Mouse (Mus musculus) limb, embryonic 14.5 days (tissue): Measurements from ENCODE around the gene Notch2. TPM values are rescaled to one million over a fixed set of nuclear protein-coding genes. Genes with fewer than 3 reads are reported as not detected.
A peak's percentile ranks its signal among the peaks of the same experiment; 100 is the strongest.

Source experiments
- ATAC-seq: fragments of 200-750 bp; cut with Nextera tagmentation; 2 replicates; pipeline ENCODE4 v1.8.0; 2017; ENCODE audit warnings: low read depth, moderate number of reproducible peaks, moderate TSS enrichment; ENCODE audit not compliant: low FRiP score
- DNase-seq: peaks from one replicate; pipeline ENCODE4 v3.0.0-alpha.2; 2015; ENCODE audit warnings: low spot score
- H3K27ac ChIP-seq: fragments of 300-500 bp; sonication (generic); replicated peaks from 2 replicates; pipeline ENCODE4 v1.5.1; 2014; ENCODE audit warnings: low read depth, mild to moderate bottlenecking, low read length, moderate library complexity, mixed read lengths
- H3K27me3 ChIP-seq: fragments of 300-500 bp; sonication (generic); 2 replicates; pipeline ENCODE4 v1.6.1; 2014; ENCODE audit warnings: low read length, mixed read lengths; ENCODE audit not compliant: control insufficient read depth, insufficient read depth
- H3K36me3 ChIP-seq: fragments of 300-500 bp; sonication (generic); 2 replicates; pipeline ENCODE4 v1.6.1; 2014; ENCODE audit warnings: mild to moderate bottlenecking, low read length, moderate library complexity, mixed read lengths; ENCODE audit not compliant: control insufficient read depth, insufficient read depth
- H3K4me1 ChIP-seq: fragments of 300-500 bp; sonication (generic); 2 replicates; pipeline ENCODE4 v1.6.1; 2014; ENCODE audit warnings: antibody characterized with exemption, low read length, mixed read lengths; ENCODE audit not compliant: control insufficient read depth, insufficient read depth
- H3K4me2 ChIP-seq: fragments of 300-500 bp; sonication (generic); replicated peaks from 2 replicates; pipeline ENCODE4 v1.6.1; 2014; ENCODE audit warnings: low read depth, mild to moderate bottlenecking, low read length, moderate library complexity; ENCODE audit not compliant: severe bottlenecking
- H3K4me3 ChIP-seq: fragments of 300-500 bp; sonication (generic); replicated peaks from 2 replicates; pipeline ENCODE4 v1.5.1; 2014; ENCODE audit warnings: low read length
- H3K9ac ChIP-seq: fragments of 300-500 bp; sonication (generic); 2 replicates; pipeline ENCODE4 v1.6.1; 2014; ENCODE audit warnings: mild to moderate bottlenecking, low read depth, low read length, moderate library complexity; ENCODE audit not compliant: severe bottlenecking
- H3K9me3 ChIP-seq: fragments of 300-500 bp; sonication (generic); 2 replicates; pipeline ENCODE4 v1.6.1; 2016; ENCODE audit warnings: low read length; ENCODE audit not compliant: control insufficient read depth
- POLR2A ChIP-seq: fragments of 200-500 bp; IDR thresholded peaks from 2 replicates; pipeline ENCODE4 v1.8.0; 2012; ENCODE audit warnings: inconsistent platforms, mild to moderate bottlenecking, moderate library complexity, borderline replicate concordance; ENCODE audit not compliant: insufficient read depth, insufficient read length; ENCODE audit errors: extremely low read depth
- WGBS: fragments of 180-500 bp; shearing (Covaris S2); extraction: QIAGEN DNeasy Blood & Tissue Kit; methylation state at CpG from one replicate; pipeline ENCODE4 v1.1.7; 2014; 5-methylcytosine and 5-hydroxymethylcytosine counted together
- polyA plus RNA-seq, 2 experiments: library from polyadenylated mRNA; depleted of rRNA in 1 of 2; stranded (reverse) in 1 of 2; unstranded in 1 of 2; fragments of >200 nt; fragmentation: Nextera tagmentation in 1 of 2; extraction: Ambion mirVana in 1 of 2; gene quantifications; 2 replicates each; pipeline versions ENCODE4 v1.2.1 to v1.2.3; 2012 to 2014

Notch2 gene
- polyA plus RNA-seq, 2 experiments = 38.7 to 48.5 TPM

- ATAC-seq (no peak), DNase-seq (no peak)
- WGBS = 78% methylated on average over 10 of the region's 10 CpGs
- Histone ChIP-seq H3K9me3 (no peaks in the 10 kb centered on the region), H3K27ac (no peak overlapping the region), H3K36me3 (peaks cover 34% of the 10 kb centered on the region), H3K27me3 (no peaks in the 10 kb centered on the region), H3K4me3 (no peak overlapping the region), H3K9ac (no peak overlapping the region), H3K4me2 (no peak overlapping the region), H3K4me1 (peaks cover 40% of the 10 kb centered on the region)
- no peak for TF ChIP-seq POLR2A
Observed at GRCm38 (mm10) chr3:98092680-98093370, 79.5 kb downstream of the Notch2 start.

GRCm38 (mm10) chr3:98093954-98094353, 80.6 kb downstream of the Notch2 start:
- H3K27me3 ChIP-seq = no peaks in the 10 kb centered on the region
- 71% methylated on average over 5 of the region's 5 CpGs for WGBS
- no peak overlapping the region for H3K27ac ChIP-seq
- peaks cover 33% of the 10 kb centered on the region for H3K4me1 ChIP-seq
- H3K4me2 ChIP-seq = no peak overlapping the region
- H3K9me3 ChIP-seq = no peaks in the 10 kb centered on the region
- ATAC-seq (no peak), DNase-seq (no peak)
- no peak for TF ChIP-seq POLR2A
- no peak overlapping the region for H3K9ac ChIP-seq
- H3K4me3 ChIP-seq = no peak overlapping the region
- peaks cover 45% of the 10 kb centered on the region for H3K36me3 ChIP-seq

DNA sequence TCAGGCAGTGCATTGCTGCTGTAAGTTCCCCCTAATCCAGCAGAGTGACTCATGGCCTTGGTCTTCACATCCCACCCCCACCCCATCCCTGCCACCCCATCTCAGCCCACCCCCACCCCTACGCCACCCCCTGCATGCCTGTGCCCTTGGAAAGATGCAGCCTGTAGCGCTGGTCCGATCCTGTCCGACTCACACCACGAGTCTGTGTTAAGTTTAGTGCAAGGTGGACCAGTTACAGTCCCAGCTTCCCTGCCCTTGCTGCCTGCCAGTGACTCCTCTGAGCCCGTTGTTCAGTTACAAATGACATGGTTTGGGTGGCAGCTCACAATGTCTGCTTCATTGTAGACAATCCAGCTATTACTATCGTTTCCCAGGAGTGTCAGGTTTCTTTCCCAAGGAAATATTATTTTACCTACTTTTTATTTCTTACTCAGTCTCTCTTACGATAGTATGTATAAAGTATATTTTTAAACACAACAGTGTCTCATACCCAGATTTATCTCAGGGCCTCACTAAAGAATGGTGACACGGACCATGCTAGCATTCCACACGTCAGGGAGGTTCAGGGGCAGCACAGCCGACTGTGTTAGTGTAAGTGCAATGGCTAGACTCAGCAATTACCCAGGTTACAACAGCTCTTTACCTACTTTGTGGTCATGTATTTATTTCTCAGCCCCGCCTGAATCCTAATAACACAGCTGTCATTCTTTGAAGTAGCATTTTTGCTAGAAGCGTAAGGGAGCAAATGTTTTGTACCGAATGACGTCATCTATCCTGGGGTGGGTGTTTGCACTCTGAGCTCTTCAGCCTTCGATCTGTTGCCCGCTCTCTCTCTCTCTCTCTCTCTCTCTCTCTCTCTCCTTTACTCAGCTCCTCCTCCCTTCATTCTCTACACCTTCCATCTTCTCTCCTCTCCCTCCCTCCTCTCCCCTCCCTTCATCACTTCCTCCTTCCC, 81.6 kb downstream of the Notch2 start:
- no peak overlapping the region for H3K4me2 ChIP-seq
- H3K9ac ChIP-seq = no peak overlapping the region
- H3K27ac ChIP-seq = no peak overlapping the region
- H3K4me1 ChIP-seq = peaks cover 28% of the 10 kb centered on the region
- H3K36me3 ChIP-seq = peaks cover 52% of the 10 kb centered on the region
- no peak for TF ChIP-seq POLR2A
- no peaks in the 10 kb centered on the region for H3K27me3 ChIP-seq
- WGBS = 51% methylated on average over 17 of the region's 17 CpGs
- no peaks in the 10 kb centered on the region for H3K9me3 ChIP-seq
- H3K4me3 ChIP-seq = no peak overlapping the region
- ATAC-seq (0 out of 2 replicates have a peak, but pooled peaks have one; percentile 42), DNase-seq (no peak)

DNA sequence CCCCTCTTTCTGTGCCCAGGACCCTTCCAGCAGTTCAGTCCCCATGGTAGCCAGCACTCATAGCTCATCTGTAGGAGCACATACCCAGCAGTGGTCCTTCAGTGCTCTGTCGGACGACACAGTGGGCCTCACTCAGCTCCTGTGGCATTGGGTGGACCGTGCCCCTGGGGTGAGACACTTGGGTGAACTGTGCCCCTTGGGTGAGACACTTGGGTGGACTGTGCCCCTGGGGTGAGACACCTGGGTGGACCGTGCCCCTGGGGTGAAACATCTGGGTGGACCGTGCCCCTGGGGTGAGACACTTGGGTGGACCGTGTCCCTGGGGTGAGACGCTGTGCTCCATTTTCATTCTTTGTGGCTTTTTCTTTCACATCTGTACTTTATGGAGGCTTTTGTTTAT, 83.7 kb downstream of the Notch2 start:
- no peaks in the 10 kb centered on the region for H3K9me3 ChIP-seq
- ATAC-seq (no peak), DNase-seq (no peak)
- peaks cover 64% of the 10 kb centered on the region for H3K36me3 ChIP-seq
- no peak overlapping the region for H3K9ac ChIP-seq
- no peak overlapping the region for H3K4me2 ChIP-seq
- H3K4me1 ChIP-seq = peaks cover 33% of the 10 kb centered on the region
- H3K27ac ChIP-seq = no peak overlapping the region
- no peaks in the 10 kb centered on the region for H3K27me3 ChIP-seq
- TF ChIP-seq POLR2A = no peak
- H3K4me3 ChIP-seq = no peak overlapping the region
- 91% methylated on average over 7 of the region's 7 CpGs for WGBS

GRCm38 (mm10) chr3:98098676-98099075, 85.3 kb downstream of the Notch2 start:
- TF ChIP-seq POLR2A = no peak
- H3K4me1 ChIP-seq = peaks cover 26% of the 10 kb centered on the region
- peaks cover 6% of the 10 kb centered on the region for H3K9me3 ChIP-seq
- H3K4me2 ChIP-seq = no peak overlapping the region
- no peaks in the 10 kb centered on the region for H3K27me3 ChIP-seq
- H3K9ac ChIP-seq = no peak overlapping the region
- no peak overlapping the region for H3K4me3 ChIP-seq
- H3K27ac ChIP-seq = no peak overlapping the region
- 77% methylated on average over 5 of the region's 5 CpGs for WGBS
- ATAC-seq (no peak), DNase-seq (peak; percentile 37)
- peaks cover 69% of the 10 kb centered on the region for H3K36me3 ChIP-seq
